Mouse (Mus musculus): ENCODE measurements at regions not wholly inside any gene's neighbourhood (a gene's known extent, or its start where the extent isn't known, plus 50 kb on each side); places are given as distances from the start of the nearest gene placed in this dataset.
"Not testable (repeated sequence)": the region's sequence is repeated elsewhere in the genome, so short reads cannot be mapped to it uniquely, and the experiment has no call there.

DNA sequence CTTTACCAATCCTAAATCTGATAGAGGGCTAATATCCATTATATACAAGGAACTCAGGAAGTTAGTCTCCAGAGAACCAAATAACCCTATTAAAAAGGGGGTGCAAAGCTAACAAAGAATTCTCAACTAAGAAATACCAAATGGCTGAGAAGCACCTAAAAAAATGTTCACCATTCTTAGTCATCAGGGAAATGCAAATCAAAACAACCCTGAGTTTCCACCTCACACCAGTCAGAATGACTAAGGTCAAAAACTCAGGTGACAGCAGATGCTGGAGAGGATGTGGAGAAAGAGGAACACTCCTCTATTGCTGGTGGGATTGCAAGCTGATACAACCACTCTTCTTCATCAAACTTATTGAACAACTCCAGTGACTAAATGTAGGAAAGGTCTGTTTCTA lies 154.9 kb upstream of the Intu start:
- not testable (repeated sequence) for DNase-seq (ENCODE audit: low spot score)

DNA sequence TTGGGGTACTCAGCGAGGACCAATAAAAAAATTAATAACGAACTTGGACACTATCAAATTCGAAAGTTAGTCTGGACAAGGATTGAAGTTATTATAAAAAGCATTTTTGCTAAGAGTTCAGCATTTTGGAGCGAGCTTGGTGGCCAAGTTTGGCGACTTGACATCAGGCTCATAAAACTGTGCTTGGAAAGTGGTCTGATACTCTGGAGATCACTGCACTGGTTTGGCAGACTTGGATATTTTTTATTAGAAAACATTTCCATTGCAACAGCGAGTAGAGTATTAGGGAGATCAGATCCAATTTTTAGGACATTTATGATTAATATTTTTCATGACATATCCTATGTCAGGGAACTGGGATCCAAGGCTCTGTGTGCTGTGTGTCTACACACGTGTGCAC lies 153.7 kb upstream of the Intu start:
- DNase-seq (ENCODE audit: low spot score): no peak

DNA sequence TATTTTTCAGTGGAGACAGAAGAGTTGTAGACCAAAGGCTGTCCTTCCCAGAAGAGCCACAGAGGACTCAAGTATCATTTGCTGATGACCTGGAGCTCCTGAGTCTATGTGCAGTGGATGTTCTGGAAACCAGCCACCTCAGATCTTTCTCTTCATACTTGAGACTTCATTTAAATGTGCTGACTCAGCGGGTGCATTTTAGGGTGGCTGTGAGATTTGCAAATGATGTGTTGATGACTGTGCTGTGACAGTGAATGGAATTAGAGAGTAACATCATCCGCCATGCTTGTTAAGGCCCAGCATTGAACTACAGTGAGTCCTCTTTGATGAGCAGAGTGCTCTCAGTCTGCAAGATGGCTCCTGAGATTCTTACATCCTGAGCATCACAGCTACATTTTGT lies 152.0 kb upstream of the Intu start:
- no peak for DNase-seq (ENCODE audit: low spot score)

GRCm38 (mm10) chr3:40391631-40392030 lies 139.5 kb upstream of the Intu start:
- DNase-seq (ENCODE audit: low spot score): peak; percentile 49

DNA sequence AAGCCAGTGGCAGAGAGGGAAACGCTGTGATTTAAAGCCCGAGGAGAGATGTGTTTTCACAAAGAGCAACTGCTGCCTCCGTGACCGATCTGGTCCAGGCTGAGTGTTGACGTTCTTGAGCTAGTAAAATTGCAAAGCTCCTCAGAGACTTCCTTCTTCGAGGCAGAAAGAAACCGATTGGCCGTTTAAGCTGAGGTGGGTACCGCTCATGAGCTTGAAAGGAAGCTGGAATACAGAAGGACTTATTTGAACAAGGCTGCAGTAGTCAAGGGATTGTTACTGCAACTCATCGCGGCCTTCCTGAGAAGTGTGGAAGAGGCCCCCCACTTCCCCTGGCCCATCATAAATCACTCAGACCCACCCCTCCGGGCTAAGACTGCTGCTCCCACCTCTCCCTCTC lies 132.9 kb upstream of the Intu start:
- no peak for DNase-seq (ENCODE audit: low spot score)

- DNase-seq (ENCODE audit: low spot score): no peak
Observed at GRCm38 (mm10) chr3:40403402-40403801, 127.7 kb upstream of the Intu start.

GRCm38 (mm10) chr3:40405095-40405948 lies 125.8 kb upstream of the Intu start:
- DNase-seq (ENCODE audit: low spot score): no peak

DNA sequence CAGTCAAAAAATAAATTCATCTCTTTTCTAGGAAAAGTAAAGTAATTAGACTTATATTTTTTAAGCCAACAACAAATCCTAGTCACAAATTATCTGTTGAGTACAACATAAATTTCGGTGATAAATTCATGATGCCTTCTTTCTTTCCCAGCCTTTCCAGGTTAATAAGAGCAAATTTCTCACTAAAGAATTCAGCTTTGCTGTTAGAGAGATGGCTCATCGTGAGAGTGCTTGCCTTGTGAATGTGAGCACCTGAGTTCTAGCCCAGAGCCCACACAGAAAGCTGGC lies 125.2 kb upstream of the Intu start:
- no peak for DNase-seq (ENCODE audit: low spot score)

DNA sequence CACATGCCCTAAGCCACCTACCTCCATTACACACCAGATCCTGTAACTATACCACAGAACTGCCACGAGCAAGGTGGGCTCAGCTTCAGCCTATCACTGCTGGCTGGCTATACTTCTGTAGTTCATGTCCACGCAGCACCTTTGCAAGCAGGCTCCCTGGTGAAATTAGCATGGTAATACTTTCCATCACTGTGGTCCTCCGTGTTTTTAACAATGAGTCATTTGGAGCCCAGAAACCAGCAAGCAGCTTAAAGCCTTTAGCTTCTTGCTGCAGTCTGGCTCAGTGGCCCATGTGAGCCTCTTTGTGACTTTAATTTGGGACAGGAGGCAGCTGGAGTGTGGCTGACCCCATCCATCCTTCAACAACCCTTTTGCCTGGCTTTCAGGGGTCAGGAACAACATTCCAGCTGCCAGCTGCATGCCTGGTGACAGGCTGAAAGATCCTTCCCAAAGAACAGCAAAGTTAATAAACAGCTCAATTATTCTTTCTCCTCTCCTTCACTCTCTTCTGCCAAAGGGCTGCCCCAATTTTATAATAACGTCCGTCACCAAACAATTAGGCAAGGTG lies 122.1 kb upstream of the Intu start:
- no peak for DNase-seq (ENCODE audit: low spot score)

DNA sequence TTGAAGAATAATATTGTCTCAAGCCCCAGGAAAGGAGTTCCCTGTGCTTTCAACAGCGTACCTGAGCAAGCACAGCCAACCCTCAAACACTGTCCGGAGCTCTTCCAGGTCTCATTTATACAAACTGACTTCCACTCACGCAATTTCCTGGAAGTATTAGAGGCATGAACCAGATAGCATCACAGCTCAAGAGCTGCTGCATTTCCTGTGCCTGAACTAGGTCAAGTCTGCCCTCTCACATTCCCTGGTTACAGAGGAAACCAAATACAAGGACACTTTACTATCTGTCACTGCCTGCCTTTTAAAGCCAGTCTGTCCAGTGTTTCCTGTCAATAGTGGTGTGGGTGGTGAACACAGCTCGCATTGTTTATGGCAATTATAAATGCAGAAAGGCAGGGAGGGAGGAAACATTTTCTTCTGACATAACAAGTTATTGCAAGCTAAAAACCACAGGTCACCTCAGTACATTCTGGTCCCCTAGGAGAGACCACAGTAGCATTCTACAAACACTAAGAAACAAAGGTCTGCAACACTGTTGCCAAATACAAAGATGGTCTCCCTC lies 120.3 kb upstream of the Intu start:
- DNase-seq (ENCODE audit: low spot score): no peak

GRCm38 (mm10) chr3:40425183-40425844 lies 105.8 kb upstream of the Intu start:
- DNase-seq (ENCODE audit: low spot score): not testable (repeated sequence)

DNA sequence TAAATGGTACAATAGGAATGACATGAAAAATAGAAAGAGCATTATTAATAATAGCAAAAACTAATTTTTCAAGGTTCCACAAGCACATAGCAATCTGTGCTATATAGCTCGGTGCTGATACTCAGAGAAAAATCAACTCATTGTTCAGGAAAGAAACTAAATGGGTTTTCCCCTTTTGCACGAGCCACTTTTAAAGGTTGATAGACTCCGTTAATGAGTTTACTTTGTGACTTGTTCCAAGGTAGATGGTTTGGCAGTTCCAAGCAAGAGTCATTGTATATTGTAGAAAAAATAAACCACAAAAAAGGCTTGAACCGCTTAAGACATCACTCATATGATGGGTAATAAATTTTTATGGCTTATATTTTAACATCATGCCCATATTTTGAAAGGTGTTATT lies 105.0 kb upstream of the Intu start:
- DNase-seq (ENCODE audit: low spot score): no peak

DNA sequence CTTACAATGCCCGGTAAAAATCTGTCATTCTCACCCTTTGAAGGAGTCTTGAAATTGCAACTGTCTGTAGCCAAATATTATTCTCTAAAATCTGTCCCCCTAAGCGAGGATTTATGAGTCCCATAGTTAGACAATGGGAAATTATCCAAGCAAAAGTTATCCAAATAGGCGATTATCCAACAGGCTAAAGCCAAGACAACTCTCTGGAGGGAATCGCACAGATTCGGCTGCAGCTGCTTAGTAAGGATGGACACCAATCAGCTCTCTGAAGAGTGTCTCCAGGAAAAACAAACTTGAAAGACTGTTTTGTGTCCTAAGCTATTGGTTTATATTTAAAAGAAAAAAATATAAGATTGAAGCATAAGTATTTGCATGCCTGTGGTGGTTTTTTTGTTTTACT lies 103.1 kb upstream of the Intu start:
- no peak for DNase-seq (ENCODE audit: low spot score)

DNA sequence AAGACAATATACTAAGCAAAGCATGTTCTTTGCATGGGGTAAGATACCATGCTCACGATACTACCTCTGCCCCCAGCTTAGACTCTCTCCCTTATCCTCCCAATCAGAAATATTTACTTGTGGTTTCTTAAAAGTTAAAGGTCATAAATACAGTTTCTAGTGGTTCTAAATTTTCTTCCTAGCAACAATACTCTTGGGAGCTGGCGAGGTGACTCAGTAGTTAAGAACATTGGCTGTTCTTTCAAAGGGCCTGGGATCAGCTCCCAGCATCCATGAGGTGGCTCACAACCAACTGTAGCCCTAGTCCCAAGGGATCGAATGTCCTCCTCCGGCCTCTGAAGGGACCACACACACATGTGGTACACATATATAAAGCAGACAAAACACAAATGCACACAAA lies 92.8 kb upstream of the Intu start:
- no peak for DNase-seq (ENCODE audit: low spot score)

DNA sequence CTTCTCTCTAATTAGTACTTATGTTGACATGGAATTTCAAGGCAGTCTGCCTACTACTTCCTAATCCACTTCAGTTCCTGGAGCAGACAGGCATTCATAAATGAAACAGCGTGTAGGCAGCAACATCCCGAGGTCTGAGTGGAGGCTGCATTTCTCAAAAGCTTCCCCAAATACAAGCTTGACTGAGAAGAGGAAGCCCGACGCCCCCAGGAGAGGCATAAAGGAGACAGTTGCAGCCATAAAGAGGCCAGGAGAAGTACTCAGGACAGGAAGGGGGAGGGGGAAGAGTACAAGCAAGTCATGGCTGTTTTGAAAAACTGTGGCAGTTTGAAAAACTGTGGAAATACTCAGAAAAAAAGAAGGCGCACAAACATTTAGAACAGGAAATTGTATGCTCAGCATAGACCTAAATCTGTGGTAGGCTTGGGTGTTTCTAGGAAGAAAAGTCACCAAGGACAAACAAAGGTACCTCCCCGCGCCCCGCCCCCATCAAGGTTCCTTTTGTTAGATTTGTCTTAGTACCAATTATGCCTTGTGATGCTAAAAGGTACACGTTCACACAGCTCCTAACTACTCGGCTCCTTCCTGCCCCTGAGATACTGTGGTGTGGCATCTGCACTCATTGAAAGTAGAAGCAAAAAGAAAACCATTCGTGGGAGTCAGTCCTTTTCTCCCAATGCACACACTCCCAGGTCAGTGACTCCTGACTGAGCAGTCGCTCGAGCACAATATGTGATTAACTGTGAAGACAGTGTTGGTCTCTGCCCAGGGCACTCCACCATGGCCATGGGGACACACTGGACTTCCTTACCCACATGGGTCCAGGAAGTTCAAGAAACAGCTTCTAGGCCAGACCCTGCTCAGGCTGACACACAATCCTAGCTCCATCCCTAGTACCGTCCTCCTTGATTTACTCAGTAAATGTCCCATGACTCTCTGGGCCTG lies 89.7 kb upstream of the Intu start:
- DNase-seq (ENCODE audit: low spot score): no peak

- DNase-seq (ENCODE audit: low spot score): peak; percentile 22
Observed at GRCm38 (mm10) chr3:40443788-40444595, 87.1 kb upstream of the Intu start.

- no peak for DNase-seq (ENCODE audit: low spot score)
Observed at GRCm38 (mm10) chr3:40452958-40453357, 78.1 kb upstream of the Intu start.

DNA sequence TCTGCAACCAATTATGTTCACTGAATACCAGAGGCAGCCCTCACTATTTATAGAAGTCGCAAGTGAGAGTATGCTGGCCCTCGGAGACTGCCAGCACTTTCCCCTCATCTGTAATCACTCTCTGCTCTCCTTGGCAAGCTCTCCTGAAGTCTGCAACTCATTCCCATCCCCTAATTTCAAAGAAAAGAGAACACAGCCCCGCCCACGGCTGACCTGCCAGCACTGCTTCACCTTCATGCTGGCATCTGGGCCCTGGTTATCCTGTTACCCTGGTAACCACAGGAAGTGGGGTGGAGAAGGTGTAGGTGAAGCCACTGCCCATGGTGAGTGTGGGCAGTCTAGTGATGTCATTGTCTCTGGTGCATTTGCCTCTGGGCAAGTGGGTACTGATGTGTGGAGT lies 77.5 kb upstream of the Intu start:
- no peak for DNase-seq (ENCODE audit: low spot score)

DNA sequence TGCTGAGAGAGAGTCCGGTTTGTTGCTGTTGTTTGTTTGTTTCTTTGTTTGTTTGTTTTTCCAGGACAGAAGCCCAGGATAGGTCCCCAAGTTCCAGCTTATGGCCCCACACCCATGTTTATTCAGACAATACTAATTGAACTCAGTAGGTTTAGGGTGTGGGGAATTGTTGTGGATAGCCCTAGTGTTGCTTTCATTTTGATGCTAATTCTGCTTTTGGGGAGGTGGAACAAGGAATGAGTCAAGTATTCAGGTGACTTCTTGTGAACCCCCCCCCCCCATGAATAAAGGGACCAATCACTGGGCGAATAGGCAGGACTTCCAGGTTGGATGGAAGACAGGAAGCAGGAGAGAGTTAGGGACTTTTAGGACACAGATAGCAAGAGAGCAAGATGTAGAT lies 75.0 kb upstream of the Intu start:
- DNase-seq (ENCODE audit: low spot score): no peak

GRCm38 (mm10) chr3:40458490-40458889 lies 72.6 kb upstream of the Intu start:
- DNase-seq (ENCODE audit: low spot score): no peak

- no peak for DNase-seq (ENCODE audit: low spot score)
Observed at GRCm38 (mm10) chr3:40463446-40463845, 67.6 kb upstream of the Intu start.
